Mouse (Mus musculus): ENCODE results near the gene Clec4a2. TPM values are rescaled to one million over a fixed set of nuclear protein-coding genes. Genes with fewer than 3 reads are reported as not detected.
"Not testable (repeated sequence)": the region's sequence is repeated elsewhere in the genome, so short reads cannot be mapped to it uniquely, and the experiment has no call there.

Gene Clec4a2
- polyA plus RNA-seq (2012; fragmentation: generic; extraction: Trizol): not detected

DNA sequence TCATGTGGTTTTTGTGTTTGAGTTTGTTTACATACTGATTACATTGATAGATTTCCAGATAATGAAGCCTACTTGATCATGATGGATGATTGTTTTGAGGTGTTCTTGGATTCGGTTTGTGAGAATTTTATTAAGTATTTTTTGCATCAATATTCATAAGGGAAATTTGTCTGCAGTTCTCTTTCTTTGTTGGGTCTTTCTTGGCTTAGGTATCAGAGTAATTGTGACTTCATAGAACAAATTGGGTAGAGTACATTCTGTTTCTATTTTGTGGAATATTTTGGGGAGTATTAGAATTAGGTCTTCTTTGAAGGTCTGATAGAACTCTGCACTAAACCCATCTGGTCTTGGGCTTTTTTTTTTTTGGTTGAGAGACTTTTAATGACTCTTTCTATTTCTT lies at the start of gene Clec4a2:
TSS of gene Clec4a2 (plus strand) at position 301 of the 400 bp plus-strand sequence.
- H3ac ChIP-seq (ENCODE audit: control insufficient read depth, insufficient read length); H3K79me2 ChIP-seq (ENCODE audit: control insufficient read depth, insufficient read depth); H3K4me3 ChIP-seq; H3K36me3 ChIP-seq (ENCODE audit: control insufficient read depth, insufficient read depth); H3K27me3 ChIP-seq (ENCODE audit: control insufficient read depth, insufficient read depth, insufficient read length); H3K4me2 ChIP-seq (ENCODE audit: low read depth): not testable (repeated sequence)

DNA sequence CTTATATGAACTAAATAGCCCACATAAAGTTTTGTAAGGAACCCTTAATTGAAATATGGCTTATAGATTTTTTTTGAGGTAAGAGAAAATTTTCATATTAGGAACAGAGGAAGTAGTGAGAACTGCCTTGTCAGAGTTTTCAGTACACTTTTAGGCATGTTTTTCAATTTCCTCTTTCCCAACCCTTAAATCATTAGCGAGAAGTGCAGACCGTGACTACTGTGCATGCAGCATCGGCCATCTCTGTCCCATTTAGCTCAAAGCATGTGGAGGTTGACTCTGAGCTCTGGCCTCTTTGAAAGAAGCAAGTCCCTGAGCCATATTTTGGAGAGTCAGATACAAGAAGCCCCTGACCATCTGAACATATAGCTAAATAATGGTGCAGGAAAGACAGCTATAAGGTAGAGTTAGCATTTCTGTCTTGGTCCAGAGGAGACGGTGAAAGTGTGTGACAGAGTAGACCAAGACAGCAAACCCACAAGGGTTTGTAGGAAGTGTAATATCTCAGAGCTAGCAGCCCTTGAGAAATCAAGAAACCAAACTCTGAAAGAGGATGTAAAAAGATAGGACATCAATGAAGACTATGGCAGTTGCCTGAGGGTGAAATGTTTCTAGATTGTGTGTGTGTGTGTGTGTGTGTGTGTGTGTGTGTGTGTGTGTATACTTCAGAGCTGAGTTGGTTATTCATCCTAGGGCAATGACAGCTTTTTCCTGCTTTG lies 10.9 kb upstream of the Clec4a2 start:
- no peaks in the 10 kb centered on the region for H3K36me3 ChIP-seq (ENCODE audit: control insufficient read depth, insufficient read depth)
- TF ChIP-seq TCF12 (IDR thresholded peaks at IDR 0.05; ENCODE audit: insufficient read depth, poor library complexity, severe bottlenecking): no peak
- no peak for TF ChIP-seq MAX (IDR thresholded peaks at IDR 0.05; ENCODE audit: low read depth)
- no peak for TF ChIP-seq E2F4 (IDR thresholded peaks at IDR 0.05; ENCODE audit: insufficient read depth)
- no peak for TF ChIP-seq POLR2AphosphoS2 (IDR thresholded peaks at IDR 0.05; ENCODE audit: insufficient read length, low read depth)
- TF ChIP-seq TCF3 (IDR thresholded peaks at IDR 0.05; ENCODE audit: insufficient read length, low read depth): no peak
- TF ChIP-seq MYOD1 (IDR thresholded peaks at IDR 0.05; ENCODE audit: control insufficient read depth in 1 of 3, insufficient read length in 2 of 3, low read depth in 2 of 3): no peak
- TF ChIP-seq MYOG (IDR thresholded peaks at IDR 0.05; ENCODE audit: control insufficient read depth in 1 of 3, insufficient read depth in 1 of 3, insufficient read length in 2 of 3, low read depth in 2 of 3): no peak
- no peak for TF ChIP-seq POLR2A (IDR thresholded peaks at IDR 0.05; ENCODE audit: insufficient read length, low read depth)
- TF ChIP-seq CEBPB (IDR thresholded peaks at IDR 0.05; ENCODE audit: insufficient read depth, poor library complexity, severe bottlenecking): no peak
- TF ChIP-seq SRF (IDR thresholded peaks at IDR 0.05; ENCODE audit: control insufficient read depth, insufficient read length, low read depth): no peak
- TF ChIP-seq USF1 (IDR thresholded peaks at IDR 0.05; ENCODE audit: low read depth): no peak
- TF ChIP-seq REST (IDR thresholded peaks at IDR 0.05; ENCODE audit: insufficient read depth, insufficient read length): no peak

DNA sequence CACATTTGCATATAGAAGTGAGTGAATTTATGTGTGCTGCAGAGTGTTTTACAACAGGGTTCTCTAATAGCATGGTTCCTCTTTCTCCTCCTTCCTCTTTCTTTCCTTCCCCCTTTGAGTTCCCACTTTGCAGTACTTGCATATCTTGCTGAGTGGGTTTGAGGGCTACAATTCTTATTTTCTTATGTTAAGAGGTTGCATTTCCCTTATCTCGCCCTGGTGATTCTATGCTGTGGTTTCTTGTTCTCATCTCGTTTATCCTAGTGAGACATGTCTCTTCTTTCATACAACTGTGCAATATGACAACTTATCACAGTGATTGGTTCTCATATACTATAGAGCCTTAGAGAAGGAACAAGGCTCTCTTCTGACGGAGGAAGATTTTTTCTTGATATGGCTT lies 17.0 kb downstream of the Clec4a2 start:
- no peak overlapping the region for H3ac ChIP-seq (ENCODE audit: control insufficient read depth, insufficient read length)
- H3K79me2 ChIP-seq (ENCODE audit: control insufficient read depth, insufficient read depth): no peaks in the 10 kb centered on the region
- no peaks in the 10 kb centered on the region for H3K27me3 ChIP-seq (ENCODE audit: control insufficient read depth, insufficient read depth, insufficient read length)
- no peak overlapping the region for H3K4me2 ChIP-seq (ENCODE audit: low read depth)
- H3K36me3 ChIP-seq (ENCODE audit: control insufficient read depth, insufficient read depth): no peaks in the 10 kb centered on the region
- TF ChIP-seq MYOG (IDR thresholded peaks at IDR 0.05; ENCODE audit: control insufficient read depth in 1 of 3, insufficient read depth in 1 of 3, insufficient read length in 2 of 3, low read depth in 2 of 3): no peak
- no peak for TF ChIP-seq SRF (IDR thresholded peaks at IDR 0.05; ENCODE audit: control insufficient read depth, insufficient read length, low read depth)
- no peak for TF ChIP-seq MYOD1 (IDR thresholded peaks at IDR 0.05; ENCODE audit: control insufficient read depth in 1 of 3, insufficient read length in 2 of 3, low read depth in 2 of 3)
- no peak for TF ChIP-seq CEBPB (IDR thresholded peaks at IDR 0.05; ENCODE audit: insufficient read depth, poor library complexity, severe bottlenecking)
- TF ChIP-seq E2F4 (IDR thresholded peaks at IDR 0.05; ENCODE audit: insufficient read depth): no peak
- H3K4me3 ChIP-seq: no peak overlapping the region

More for the DNA sequence above, 10.9 kb upstream of the Clec4a2 start:
- Histone ChIP-seq H3K4me2 (ENCODE audit: low read depth) (no peak overlapping the region), H3ac (ENCODE audit: control insufficient read depth, insufficient read length) (no peak overlapping the region), H3K4me3 (no peak overlapping the region), H3K27me3 (ENCODE audit: control insufficient read depth, insufficient read depth, insufficient read length) (no peaks in the 10 kb centered on the region), H3K79me2 (ENCODE audit: control insufficient read depth, insufficient read depth) (no peaks in the 10 kb centered on the region)

DNA sequence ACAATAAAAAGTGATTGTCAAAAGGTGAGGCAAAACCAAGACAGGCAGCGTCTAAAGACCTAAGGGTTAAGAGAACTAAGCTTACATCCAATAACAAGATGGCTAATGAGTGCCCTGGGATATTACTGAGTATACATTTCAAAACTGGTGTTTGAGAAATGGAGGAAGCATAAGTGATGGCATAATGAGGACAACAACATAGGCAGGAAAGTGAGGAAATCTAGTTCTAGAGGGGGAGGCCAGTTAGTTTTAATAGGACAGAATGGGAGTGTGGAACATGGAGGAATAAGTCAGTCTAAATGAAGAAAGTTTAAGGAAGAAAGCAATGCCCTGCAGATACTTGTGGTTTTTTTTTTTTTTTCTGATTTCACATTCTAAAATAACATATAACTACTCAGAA lies 20.9 kb downstream of the Clec4a2 start:
- H3K4me2 ChIP-seq (ENCODE audit: low read depth): no peak overlapping the region
- no peak overlapping the region for H3ac ChIP-seq (ENCODE audit: control insufficient read depth, insufficient read length)
- TF ChIP-seq TCF3 (IDR thresholded peaks at IDR 0.05; ENCODE audit: insufficient read length, low read depth) (no peak), REST (IDR thresholded peaks at IDR 0.05; ENCODE audit: insufficient read depth, insufficient read length) (no peak), MAX (IDR thresholded peaks at IDR 0.05; ENCODE audit: low read depth) (no peak), TCF12 (IDR thresholded peaks at IDR 0.05; ENCODE audit: insufficient read depth, poor library complexity, severe bottlenecking) (no peak), SRF (IDR thresholded peaks at IDR 0.05; ENCODE audit: control insufficient read depth, insufficient read length, low read depth) (no peak), CEBPB (IDR thresholded peaks at IDR 0.05; ENCODE audit: insufficient read depth, poor library complexity, severe bottlenecking) (no peak), POLR2A (IDR thresholded peaks at IDR 0.05; ENCODE audit: insufficient read length, low read depth) (no peak), MYOG (IDR thresholded peaks at IDR 0.05; ENCODE audit: control insufficient read depth in 1 of 3, insufficient read depth in 1 of 3, insufficient read length in 2 of 3, low read depth in 2 of 3) (no peak), E2F4 (IDR thresholded peaks at IDR 0.05; ENCODE audit: insufficient read depth) (no peak), POLR2AphosphoS2 (IDR thresholded peaks at IDR 0.05; ENCODE audit: insufficient read length, low read depth) (no peak), USF1 (IDR thresholded peaks at IDR 0.05; ENCODE audit: low read depth) (no peak), MYOD1 (IDR thresholded peaks at IDR 0.05; ENCODE audit: control insufficient read depth in 1 of 3, insufficient read length in 2 of 3, low read depth in 2 of 3) (no peak)
- no peaks in the 10 kb centered on the region for H3K79me2 ChIP-seq (ENCODE audit: control insufficient read depth, insufficient read depth)
- no peaks in the 10 kb centered on the region for H3K36me3 ChIP-seq (ENCODE audit: control insufficient read depth, insufficient read depth)
- no peak overlapping the region for H3K4me3 ChIP-seq
- no peaks in the 10 kb centered on the region for H3K27me3 ChIP-seq (ENCODE audit: control insufficient read depth, insufficient read depth, insufficient read length)

DNA sequence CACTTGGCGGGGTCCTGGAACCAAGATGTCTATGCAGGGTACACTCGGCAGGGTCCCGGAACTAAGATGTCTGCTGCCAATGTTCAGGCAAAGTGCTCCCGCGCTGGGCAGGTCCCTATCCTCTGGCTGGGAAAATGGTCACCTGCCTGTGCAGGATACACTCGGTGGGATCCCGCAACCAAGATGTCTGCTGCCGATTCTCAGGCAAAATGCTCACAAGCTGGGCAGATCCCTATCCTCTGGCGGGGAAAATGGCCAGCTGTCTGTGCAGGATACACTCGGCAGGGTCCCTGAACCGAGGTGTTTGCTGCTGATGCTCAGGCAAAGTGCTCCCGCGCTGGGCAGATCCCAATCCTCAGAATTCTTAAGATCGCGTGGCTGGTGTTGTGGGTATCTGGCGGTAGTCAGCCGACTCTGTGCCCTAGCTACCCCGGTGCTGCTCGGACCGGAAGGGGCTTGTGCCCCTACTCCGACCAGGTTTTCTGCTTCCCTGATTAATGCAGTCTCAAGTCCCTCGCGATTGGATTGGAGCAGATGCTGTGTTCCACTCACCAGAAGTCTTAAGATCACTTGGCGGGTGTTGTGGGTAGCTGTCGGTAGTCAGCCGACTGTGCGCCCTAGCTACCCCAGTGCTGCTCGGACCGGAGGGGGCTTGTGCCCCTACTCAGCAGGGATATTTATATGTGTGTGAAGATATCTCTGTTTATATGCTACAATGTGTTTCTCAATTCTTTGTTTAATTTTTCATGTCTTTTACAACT lies 31.7 kb downstream of the Clec4a2 start:
- H3K4me2 ChIP-seq (ENCODE audit: low read depth); H3K79me2 ChIP-seq (ENCODE audit: control insufficient read depth, insufficient read depth); H3ac ChIP-seq (ENCODE audit: control insufficient read depth, insufficient read length); H3K36me3 ChIP-seq (ENCODE audit: control insufficient read depth, insufficient read depth); H3K27me3 ChIP-seq (ENCODE audit: control insufficient read depth, insufficient read depth, insufficient read length); H3K4me3 ChIP-seq: not testable (repeated sequence)

All from myocyte (in vitro differentiated cells).